Mouse (Mus musculus) cerebellum, adult (tissue): ENCODE data around the gene Cep164.

ENCODE experiments used
- ATAC-seq: cut with Nextera tagmentation; 2 replicates; pipeline ENCODE4 v1.9.2; 2017; ENCODE audit warnings: mild to moderate bottlenecking, moderate library complexity, mixed read lengths; ENCODE audit not compliant: insufficient number of reproducible peaks, low FRiP score, low TSS enrichment

Cep164 gene

GRCm38 (mm10) chr9:45731851-45732250 lies 96.6 kb downstream of the Cep164 start:
- ATAC-seq, result peak; percentile 45; the same call in 1 of the 2 replicates

DNA sequence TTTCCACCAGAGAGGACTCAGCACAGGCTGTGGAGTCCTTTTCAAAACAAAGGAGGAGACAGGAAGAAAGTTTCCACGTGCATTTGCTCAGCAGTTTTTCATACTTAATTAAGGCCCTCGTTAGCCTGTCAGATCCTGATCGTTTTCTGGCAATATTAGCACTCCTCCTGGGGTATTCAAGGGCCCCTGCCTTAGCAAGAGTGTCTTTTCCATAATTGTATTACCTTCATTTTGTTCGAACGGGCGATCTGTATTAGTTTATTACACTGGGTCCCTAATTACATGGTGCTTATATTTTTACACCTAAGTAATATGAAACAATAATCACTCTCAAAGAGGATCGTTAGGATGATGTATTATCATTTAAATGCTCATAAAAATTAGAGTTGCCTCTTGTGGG lies 108.5 kb downstream of the Cep164 start:
- ATAC-seq, result no peak
